Mouse (Mus musculus) heart, adult 2 months (tissue): ENCODE data around the gene Cspg5. TPM values are rescaled to one million over a fixed set of nuclear protein-coding genes. Genes with fewer than 3 reads are reported as not detected.
A peak's percentile ranks its signal among the peaks of the same experiment; 100 is the strongest.

ENCODE experiments used
- DNase-seq, 2 experiments: peaks; one replicate each; pipeline ENCODE4 v3.0.0; 2021
- H3K27ac ChIP-seq: fragments of 200-600 bp; 2 replicates; pipeline ENCODE4 v1.8.1; 2022
- H3K27me3 ChIP-seq: fragments of 200-500 bp; 2 replicates; pipeline ENCODE4 v1.6.1; 2012; ENCODE audit warnings: mild to moderate bottlenecking, low read length, inconsistent platforms, mixed read lengths; ENCODE audit not compliant: control insufficient read depth, insufficient read depth
- H3K36me3 ChIP-seq: fragments of 200-500 bp; 2 replicates; pipeline ENCODE4 v1.6.1; 2012; ENCODE audit warnings: low read length, inconsistent platforms; ENCODE audit not compliant: control insufficient read depth, insufficient read depth
- H3K4me1 ChIP-seq: fragments of 200-500 bp; 2 replicates; pipeline ENCODE4 v1.6.1; 2011; ENCODE audit warnings: low read length; ENCODE audit not compliant: control insufficient read depth, insufficient read depth
- H3K4me3 ChIP-seq: fragments of 200-600 bp; 2 replicates; pipeline ENCODE4 v1.8.1; 2022
- H3K79me2 ChIP-seq: fragments of 200-500 bp; replicated peaks from 2 replicates; pipeline ENCODE4 v1.6.1; 2012; ENCODE audit warnings: mild to moderate bottlenecking, inconsistent platforms, low read length, moderate library complexity, mixed read lengths; ENCODE audit not compliant: control insufficient read depth, insufficient read depth
- H3K9ac ChIP-seq: fragments of 200-500 bp; 2 replicates; pipeline ENCODE4 v1.6.1; 2012; ENCODE audit warnings: low read depth, mild to moderate bottlenecking, control low read depth, inconsistent platforms, low read length, mixed read lengths
- CTCF ChIP-seq: fragments of 200-600 bp; IDR thresholded peaks from 2 replicates; pipeline ENCODE4 v1.8.1; 2022; ENCODE audit warnings: antibody characterized with exemption, mild to moderate bottlenecking, moderate library complexity
- EP300 ChIP-seq: fragments of 200-500 bp; IDR thresholded peaks from 2 replicates; pipeline ENCODE4 v1.6.1; 2011; ENCODE audit warnings: low read depth, low read length, control low read depth; ENCODE audit not compliant: insufficient read depth
- POLR2A ChIP-seq: fragments of 200-500 bp; IDR thresholded peaks from 2 replicates; pipeline ENCODE4 v1.6.1; 2011; ENCODE audit warnings: mild to moderate bottlenecking, low read depth, low read length, control low read depth; ENCODE audit not compliant: insufficient read depth
- WGBS: fragments of 180-500 bp; shearing (Covaris S2); methylation state at CpG from one replicate; pipeline ENCODE4 v1.1.7; 2018; 5-methylcytosine and 5-hydroxymethylcytosine counted together
- intact Hi-C: fragments of 180-260 bp; cut with DNase I; formaldehyde crosslinking; loops from one replicate; pipeline ENCODE4 v1.15.1; 2025
- polyA plus RNA-seq: library from polyadenylated mRNA; depleted of rRNA; stranded (reverse); fragments of >200 nt; gene quantifications from 2 replicates; pipeline ENCODE4 v1.2.3, GENCODE M21; 2012
- total RNA-seq, 2 experiments: library from RNA; stranded (reverse); gene quantifications; 2 replicates each; pipeline ENCODE4 v1.2.3; 2021

Cspg5 gene
- total and polyA plus RNA-seq, 3 experiments = 0.21 to 0.29 (median 0.23) TPM

DNA sequence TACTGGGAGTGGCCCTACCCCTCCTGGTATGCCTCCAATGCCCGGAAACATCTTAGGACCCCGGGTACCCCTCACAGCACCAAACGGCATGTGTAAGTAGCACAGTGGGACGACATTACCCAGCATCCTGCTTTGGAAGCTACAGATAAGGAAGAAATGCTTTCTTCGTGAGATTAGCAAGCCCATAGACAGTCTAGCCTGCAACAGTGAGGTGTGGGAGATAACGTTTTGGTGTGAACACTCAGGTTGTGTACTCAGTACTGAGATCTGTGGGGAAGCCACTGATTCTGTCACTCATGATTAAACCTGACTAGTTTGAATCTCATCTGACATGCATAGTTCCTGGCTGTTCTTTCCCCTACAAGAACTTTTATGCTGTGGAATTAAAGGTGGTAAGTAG lies 8.6 kb upstream of the Cspg5 start:
- intact Hi-C loops = no loop called here
- Histone ChIP-seq H3K27ac (no peak overlapping the region), H3K4me3 (no peak overlapping the region), H3K9ac (no peak overlapping the region), H3K79me2 (no peaks in the 10 kb centered on the region), H3K36me3 (no peaks in the 10 kb centered on the region), H3K4me1 (no peaks in the 10 kb centered on the region), H3K27me3 (no peaks in the 10 kb centered on the region)
- DNase-seq = no peak
- no peak for TF ChIP-seq EP300
- no peak for TF ChIP-seq POLR2A
- no peak for TF ChIP-seq CTCF
- WGBS = 80% methylated on average over 6 of the region's 6 CpGs

DNA sequence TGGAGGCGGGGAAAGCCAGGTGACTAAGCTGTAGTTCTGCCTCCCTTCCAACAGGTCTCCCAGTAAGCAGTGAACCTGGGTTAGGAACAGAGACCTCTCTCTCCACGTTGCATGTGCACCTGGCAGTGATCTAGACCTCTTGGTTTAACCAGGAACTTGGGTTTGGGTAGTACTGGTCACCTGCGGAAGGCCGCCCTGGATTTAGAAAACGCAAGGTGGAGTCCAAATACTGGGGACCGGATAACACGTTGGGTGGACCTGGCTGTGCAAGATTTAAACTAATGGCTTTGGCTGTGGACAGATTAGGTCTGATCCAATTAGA lies 945 bp downstream of the Cspg5 start:
- no peak overlapping the region for H3K27ac ChIP-seq
- H3K79me2 ChIP-seq = no peaks in the 10 kb centered on the region
- intact Hi-C loops = no loop called here
- TF ChIP-seq CTCF (no peak), EP300 (no peak), POLR2A (no peak)
- no peak overlapping the region for H3K9ac ChIP-seq
- H3K4me3 ChIP-seq = no peak overlapping the region; the same call in 1 of the 2 replicates
- peaks cover 4% of the 10 kb centered on the region for H3K27me3 ChIP-seq
- 33% methylated on average over 7 of the region's 7 CpGs for WGBS
- H3K36me3 ChIP-seq = no peaks in the 10 kb centered on the region
- H3K4me1 ChIP-seq = peaks cover 3% of the 10 kb centered on the region; the same call in 1 of the 2 replicates
- DNase-seq = no peak

- WGBS = 4% methylated on average over 93 of the region's 93 CpGs
- Histone ChIP-seq H3K36me3 (no peaks in the 10 kb centered on the region), H3K79me2 (no peaks in the 10 kb centered on the region), H3K9ac (peak overlapping the region; percentile 49), H3K27me3 (peaks cover 4% of the 10 kb centered on the region), H3K27ac (no peak overlapping the region), H3K4me3 (peak overlapping the region; percentile 59), H3K4me1 (peaks cover 3% of the 10 kb centered on the region; the same call in 1 of the 2 replicates)
- intact Hi-C loops = no loop called here
- DNase-seq = peak; percentile 23 to 50
- TF ChIP-seq CTCF (no peak), POLR2A (no peak), EP300 (no peak)
These were observed 1.5 kb downstream of the Cspg5 start for GRCm38 (mm10) chr9:110244889-110245589.

DNA sequence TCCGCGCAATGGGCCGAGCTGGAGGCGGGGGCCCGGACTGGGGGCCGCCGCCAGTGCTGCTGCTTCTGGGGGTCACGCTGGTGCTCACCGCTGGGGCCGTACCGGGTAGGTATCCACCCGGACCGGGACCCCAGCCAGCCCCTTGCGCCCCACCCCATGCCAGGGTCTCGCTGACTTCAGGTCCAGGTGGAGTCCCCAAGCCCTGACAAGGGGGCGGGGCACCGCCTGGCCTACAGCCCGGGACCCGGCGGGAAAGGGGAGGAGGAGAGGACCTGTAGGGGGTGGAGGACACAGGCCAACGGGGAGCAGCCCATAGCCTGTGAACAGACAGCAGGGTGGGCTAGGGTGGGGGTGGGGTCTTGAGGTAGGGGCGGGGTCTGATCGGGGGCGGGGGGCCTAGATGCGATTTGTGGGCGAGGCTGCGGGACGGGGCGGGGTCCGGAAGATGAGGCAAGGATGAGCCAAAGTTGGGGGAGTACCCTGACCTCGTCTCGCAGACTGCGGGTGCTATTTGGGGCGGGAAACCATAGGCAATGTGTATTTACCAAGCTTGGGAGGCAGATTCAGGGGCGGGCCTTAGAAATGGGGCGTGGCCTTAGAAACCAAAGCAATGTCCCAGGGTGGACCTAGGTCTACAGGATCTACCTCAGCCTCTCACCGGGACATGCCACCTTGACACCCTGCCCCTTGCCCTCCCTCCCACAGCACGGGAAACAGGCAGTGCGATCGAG lies 2.2 kb downstream of the Cspg5 start:
- intact Hi-C loops = no loop called here
- 2% methylated on average over 38 of the region's 40 CpGs for WGBS
- no peak for TF ChIP-seq POLR2A
- no peak for TF ChIP-seq EP300
- TF ChIP-seq CTCF = no peak
- peak overlapping the region; percentile 49 for H3K9ac ChIP-seq
- H3K4me3 ChIP-seq = peak overlapping the region; percentile 59
- DNase-seq = peak; percentile 36 to 62
- H3K27ac ChIP-seq = no peak overlapping the region
- H3K4me1 ChIP-seq = peaks cover 3% of the 10 kb centered on the region; the same call in 1 of the 2 replicates
- H3K79me2 ChIP-seq = no peaks in the 10 kb centered on the region
- peaks cover 4% of the 10 kb centered on the region for H3K27me3 ChIP-seq
- H3K36me3 ChIP-seq = no peaks in the 10 kb centered on the region

- peaks cover 4% of the 10 kb centered on the region for H3K27me3 ChIP-seq
- peaks cover 3% of the 10 kb centered on the region; the same call in 1 of the 2 replicates for H3K4me1 ChIP-seq
- intact Hi-C loops = no loop called here
- DNase-seq = peak in 1 of 2 experiments; percentile 23
- TF ChIP-seq POLR2A (no peak), EP300 (no peak), CTCF (no peak)
- WGBS = 34% methylated on average over 13 of the region's 13 CpGs
- H3K4me3 ChIP-seq = peak overlapping the region; percentile 59; the same call in 1 of the 2 replicates
- no peaks in the 10 kb centered on the region for H3K36me3 ChIP-seq
- H3K27ac ChIP-seq = no peak overlapping the region
- H3K79me2 ChIP-seq = no peaks in the 10 kb centered on the region
- H3K9ac ChIP-seq = no peak overlapping the region
These were observed 2.7 kb downstream of the Cspg5 start for GRCm38 (mm10) chr9:110246321-110246640.

- no peak overlapping the region for H3K4me3 ChIP-seq
- H3K9ac ChIP-seq = no peak overlapping the region
- no peaks in the 10 kb centered on the region for H3K36me3 ChIP-seq
- 86% methylated on average over 10 of the region's 10 CpGs for WGBS
- H3K27ac ChIP-seq = no peak overlapping the region
- H3K27me3 ChIP-seq = peaks cover 4% of the 10 kb centered on the region
- intact Hi-C loops = no loop called here
- no peaks in the 10 kb centered on the region for H3K79me2 ChIP-seq
- no peak for DNase-seq
- H3K4me1 ChIP-seq = peaks cover 3% of the 10 kb centered on the region; the same call in 1 of the 2 replicates
- TF ChIP-seq CTCF = no peak
- no peak for TF ChIP-seq EP300
- TF ChIP-seq POLR2A = no peak
These were observed 3.5 kb downstream of the Cspg5 start for GRCm38 (mm10) chr9:110247049-110247448.
